Mouse (Mus musculus): ENCODE measurements around the gene Cyp4f18.

DNA sequence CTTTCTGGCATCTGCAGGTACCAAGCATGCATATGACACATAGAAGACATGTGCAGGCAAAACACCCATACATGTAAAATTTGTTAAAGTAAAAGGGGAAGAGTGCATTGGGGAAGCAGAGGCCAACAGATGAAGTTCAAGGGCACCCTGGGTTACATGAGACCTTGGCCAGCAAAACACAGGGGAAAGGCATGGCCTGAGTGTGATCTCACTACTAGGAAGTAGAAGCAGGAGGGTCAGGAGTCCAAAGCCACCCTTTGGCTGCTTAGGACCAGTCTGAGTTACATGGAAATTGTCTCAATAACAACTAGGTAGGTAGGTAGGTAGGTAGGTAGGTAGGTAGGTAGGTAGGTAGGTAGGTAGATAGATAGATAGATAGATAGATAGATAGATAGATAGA is 48.9 kb downstream of the Cyp4f18 start:
- TF ChIP-seq CTCF (IDR thresholded peaks at IDR 0.05; ENCODE audit: control insufficient read depth, insufficient read depth, insufficient replicate concordance, low read depth, low read length) (no peak), POLR2A (IDR thresholded peaks at IDR 0.05; ENCODE audit: control insufficient read depth, low read depth, low read length) (no peak)
